Mouse (Mus musculus) lung, postnatal 4 days (tissue): Measurements from ENCODE around the gene Gm9972.

Source experiments
- DNase-seq, 2 experiments: peaks; one replicate each; pipeline ENCODE4 v3.0.0; 2021

Gm9972 gene

DNA sequence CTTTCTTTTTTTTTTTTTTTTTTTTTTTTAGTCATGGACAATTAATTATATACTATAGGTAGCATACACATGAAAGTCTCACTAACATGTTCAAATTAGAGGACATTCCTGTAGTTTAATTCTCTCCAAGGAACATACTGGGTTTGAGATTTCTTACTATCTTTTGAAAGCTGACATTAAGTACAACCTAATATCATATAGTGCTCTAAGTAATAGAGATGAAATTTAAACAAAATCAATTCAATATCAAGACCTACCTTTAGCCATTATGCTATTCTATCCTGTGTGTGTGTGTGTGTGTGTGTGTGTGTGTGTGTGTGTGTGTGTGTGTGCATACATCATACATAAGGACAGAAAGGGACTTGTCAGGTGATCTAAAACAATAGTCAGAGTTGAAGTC is at the start of gene Gm9972:
TSS of gene Gm9972 (plus strand) at position 301 of the 400 bp plus-strand sequence.
- DNase-seq: no peak

DNA sequence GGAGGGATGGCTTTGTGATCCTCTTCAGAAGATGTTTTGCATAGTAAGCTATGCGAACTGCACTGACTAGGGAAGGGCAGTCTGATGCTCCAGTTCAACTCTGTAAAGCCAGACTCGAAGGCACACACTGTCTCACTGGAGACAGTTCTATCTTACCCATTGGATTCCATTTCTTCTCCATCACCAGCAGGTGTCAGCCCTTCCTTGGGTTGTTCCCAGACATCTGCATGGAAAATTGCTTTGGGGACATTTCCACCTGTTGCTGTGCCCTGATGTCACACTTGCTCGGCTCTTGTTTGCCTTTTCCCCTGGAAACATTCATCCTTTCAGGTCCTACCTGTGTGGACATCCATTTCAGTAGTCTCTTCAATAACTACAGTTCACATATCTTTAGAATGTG is 36.4 kb upstream of the Gm9972 start:
- peak in 1 of 2 experiments; percentile 9 for DNase-seq

DNA sequence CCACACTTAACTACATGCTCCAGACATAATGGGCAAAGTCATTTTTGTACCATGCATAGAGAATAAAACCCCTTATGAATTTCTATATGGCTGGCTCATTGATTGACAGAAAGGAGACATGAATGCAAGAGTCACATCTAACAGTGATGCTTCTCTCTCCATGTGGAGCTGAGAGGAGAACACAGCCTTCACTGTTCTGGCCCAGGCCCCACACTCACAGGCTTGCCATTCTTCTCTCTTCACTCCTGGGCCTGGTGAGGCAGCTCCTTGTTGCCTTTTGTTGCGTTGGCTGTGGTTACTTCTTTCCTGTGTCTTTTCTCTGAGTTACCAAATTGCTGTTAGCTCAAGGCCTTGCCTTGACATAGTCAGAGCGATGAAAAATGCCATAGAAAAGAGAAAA is 23.6 kb upstream of the Gm9972 start:
- no peak for DNase-seq

DNA sequence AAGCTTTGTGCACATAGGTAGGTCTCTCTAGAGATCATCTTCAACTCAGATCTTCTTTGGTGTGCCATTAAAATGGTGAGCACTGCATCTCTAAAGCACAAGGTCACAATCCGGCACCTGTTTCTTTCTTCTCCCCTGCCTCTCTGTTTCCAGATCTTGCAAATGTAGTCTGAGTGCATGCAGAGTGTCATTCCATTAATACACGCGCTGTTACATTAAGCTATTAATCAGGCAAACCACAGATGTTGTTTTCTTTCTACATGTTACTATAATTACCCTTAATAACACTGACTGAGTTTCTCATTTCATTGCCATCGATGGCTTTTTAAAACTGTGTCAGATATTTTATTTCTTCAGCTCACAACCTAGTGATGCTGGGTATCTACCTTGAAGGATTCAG is 22.6 kb upstream of the Gm9972 start:
- no peak for DNase-seq

DNA sequence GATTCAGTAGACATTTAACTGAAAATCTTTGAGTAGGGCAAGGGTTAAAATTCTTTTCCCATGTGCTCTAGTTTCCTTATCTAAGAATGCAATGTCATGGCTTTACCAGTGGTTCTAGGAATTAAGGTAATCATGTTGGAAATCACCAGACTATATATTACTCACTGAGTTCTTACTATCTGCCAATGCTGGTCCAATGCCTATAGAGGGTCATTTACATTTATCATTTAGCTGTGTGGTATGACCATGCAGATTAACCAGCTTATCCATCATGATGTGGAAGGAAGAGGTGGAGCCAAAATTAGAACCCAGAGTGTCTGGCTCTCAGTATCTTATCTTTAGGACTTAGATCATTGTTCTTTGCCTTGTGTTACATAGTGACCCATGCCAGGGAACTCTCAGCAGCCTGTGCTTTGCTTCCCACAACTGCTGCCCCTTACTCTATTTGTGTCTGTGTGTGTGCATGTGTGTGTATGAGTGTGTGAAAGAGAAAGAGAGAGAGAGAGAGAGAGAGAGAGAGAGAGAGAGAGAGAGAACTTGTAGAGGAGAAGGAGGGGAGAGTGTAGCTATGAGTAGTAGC is 12.3 kb upstream of the Gm9972 start:
- DNase-seq: no peak

DNA sequence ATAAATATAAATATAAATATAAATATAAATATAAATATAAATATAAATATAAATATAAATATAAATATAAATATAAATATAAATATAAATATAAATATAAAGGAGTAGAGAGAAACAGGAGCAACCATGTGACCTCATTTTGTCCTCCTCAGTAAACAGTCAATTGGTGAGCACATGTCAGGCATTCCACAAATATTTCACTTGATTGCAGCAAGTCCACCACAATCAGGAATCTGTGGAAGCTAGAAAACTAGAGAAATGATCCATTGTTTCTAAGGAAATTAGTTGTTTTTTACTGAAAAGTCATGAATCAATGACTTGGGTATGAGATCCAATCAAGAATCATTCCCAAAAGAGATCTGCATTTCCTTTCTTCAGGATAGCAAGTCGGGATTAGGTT is 5.7 kb upstream of the Gm9972 start:
- no peak for DNase-seq

DNA sequence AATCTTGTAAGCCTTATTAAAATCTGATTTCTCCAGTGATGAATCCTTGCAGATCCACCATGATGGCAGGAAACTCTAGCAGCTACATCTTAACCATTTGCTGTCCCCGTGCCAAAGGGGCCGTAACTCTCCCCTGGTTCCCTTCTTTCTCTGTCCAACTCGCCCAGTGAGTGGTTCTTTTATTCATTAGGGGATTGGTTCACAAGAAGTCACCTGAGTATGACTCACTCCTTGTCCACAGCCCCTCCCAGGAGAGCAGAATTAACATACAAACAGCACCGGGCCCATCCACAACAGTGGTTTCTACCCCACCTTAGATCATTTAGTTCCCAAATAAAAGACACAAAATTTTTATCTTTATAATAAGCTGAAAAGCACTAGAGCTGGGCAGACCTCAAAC is 3.4 kb upstream of the Gm9972 start:
- DNase-seq: no peak

DNA sequence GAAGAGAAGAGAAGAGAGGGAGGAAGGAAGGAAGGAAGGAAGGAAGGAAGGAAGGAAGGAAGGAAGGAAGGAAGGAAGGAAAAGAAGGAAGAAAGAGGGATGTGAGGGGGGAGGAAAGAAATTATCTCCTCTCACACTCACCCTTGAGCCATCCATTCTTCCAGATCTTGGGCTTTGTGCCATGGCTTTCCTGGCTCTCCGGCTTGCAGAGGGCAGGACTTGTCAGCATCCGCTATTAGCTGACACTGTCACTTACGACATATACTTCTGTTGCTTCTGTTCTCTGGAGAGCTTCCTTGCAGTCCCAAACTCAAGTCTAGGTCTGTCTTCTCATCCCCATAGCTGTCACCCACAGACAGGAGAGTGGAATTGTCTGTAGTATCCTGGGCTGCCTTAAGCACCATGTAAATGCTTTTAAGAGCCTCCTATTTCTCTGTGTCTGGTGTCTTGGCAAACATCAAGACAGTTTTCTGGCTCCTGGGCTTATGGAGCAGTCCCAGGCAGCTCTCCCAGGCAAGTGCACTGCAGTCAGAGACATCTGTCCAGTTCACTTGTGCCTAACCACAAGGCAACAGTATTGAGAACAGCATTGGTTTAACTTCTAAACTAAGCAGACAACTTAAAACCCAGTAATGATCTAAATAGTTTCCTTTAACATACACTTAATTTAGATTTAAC is 10.5 kb downstream of the Gm9972 start:
- no peak for DNase-seq

DNA sequence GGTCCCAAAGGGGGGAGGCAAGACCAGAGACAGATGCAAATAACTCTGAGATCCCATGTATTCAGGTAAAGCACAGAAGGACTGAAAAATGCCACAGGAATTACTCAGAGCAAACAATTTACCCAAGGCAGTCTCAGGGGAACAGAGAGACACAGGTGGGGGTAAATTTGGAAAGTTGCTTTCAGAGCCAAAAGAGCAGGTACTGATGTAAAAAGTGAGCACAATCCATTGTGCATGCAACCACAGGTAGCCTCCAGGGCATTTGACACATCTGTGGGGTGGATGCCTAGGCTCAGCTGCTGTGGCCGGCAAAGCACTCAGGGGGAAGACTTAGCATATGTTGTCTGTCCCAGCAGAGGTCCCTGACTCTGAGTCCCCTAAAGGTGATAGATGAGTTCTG is 13.8 kb downstream of the Gm9972 start:
- no peak for DNase-seq

DNA sequence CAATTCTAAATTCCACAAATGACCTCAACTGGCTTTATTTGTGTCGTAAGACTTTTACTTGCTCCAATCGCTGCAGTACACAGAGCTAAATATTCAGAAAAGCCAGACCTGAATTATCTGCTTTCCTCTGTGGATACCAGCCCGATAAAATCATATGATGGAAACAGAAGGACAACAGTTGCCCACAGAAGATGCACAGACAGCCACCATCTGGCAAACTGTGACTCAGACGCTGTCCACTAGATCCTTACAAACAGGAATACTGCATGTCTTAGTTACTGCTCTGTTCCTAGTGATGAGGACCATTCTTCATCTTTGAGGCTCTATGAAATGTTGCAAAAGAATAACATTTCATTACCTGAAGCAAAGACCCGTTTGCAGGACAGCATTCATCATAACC is 19.4 kb downstream of the Gm9972 start:
- DNase-seq: no peak

DNA sequence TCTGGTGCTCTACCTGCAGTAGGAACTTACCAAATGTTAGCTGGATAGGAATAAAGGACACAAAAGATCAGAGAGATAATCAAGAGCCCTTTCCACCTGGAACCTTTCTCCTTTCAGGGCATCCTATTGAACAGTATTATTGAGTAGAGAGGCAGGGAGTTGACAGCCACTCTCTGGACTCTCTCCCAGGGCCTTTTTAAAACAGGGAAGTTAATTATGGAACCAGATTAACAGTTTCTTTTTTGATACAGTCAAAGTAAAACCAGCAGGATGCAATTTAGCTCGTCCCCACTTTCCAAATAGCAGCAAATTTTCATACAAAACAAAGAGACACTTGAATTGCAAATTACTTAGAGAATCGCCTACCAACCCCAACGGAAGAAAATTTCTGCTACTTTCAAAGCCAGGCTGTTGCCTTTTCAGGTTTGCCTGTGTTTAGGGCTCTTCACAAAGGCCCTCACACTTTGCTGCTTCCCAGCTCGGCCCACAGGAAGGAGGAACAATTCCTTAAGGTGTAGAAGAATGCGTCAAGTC is 24.0 kb downstream of the Gm9972 start:
- DNase-seq: no peak

DNA sequence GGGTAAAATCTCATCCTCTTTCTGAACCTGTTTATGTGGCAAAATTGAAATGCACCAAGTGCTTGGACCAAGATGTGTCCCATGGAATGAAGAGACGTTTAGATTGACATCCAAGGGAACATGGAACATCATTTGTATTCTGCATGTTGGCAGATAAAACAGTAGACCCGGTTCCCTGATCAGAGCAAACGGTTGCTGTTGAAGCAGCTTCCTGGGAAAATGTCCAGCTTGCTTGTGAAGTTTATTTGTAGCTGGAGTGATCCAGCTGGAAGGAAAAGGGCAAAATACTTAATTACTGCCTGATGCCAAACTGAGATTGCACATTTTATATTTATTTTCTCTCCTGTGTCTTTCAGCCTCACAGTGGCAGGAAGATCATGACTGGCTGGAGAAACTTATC is 26.7 kb downstream of the Gm9972 start:
- no peak for DNase-seq

DNA sequence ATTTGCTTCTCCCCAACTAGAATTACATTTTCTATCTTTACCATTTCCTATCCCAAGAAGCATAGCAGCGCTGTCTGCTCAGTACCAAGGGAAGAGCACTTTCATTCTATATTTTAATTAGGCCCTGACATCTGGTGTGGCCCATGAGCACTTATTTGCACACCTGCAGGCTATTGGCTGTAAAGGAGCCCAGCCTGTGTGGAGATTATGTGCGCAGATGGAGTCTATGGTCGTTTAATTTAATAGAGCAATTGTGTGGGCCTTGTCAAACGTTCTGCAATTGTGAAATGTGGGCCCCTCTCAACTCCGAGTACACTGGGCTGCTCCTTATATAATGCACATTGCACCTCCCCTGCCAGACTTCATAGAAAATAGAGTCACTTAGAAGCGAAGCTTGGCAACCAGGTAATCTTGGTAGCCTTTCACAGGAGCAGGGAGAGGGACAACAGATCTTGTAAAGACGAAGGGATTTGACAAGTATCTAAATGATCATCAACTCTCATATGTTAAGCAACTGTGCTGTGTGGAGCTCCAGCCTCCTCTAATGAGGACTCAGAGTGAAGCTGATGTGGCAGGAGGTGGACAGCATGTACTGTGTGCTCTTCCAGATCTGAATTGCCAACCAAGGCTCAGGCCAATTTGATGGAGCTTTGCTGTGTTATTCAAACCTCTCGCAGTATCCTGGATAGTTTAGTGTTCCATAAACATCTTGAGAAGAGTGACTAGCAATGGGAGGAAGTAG is 50.9 kb downstream of the Gm9972 start:
- no peak for DNase-seq
